In the genomic region with DNA sequence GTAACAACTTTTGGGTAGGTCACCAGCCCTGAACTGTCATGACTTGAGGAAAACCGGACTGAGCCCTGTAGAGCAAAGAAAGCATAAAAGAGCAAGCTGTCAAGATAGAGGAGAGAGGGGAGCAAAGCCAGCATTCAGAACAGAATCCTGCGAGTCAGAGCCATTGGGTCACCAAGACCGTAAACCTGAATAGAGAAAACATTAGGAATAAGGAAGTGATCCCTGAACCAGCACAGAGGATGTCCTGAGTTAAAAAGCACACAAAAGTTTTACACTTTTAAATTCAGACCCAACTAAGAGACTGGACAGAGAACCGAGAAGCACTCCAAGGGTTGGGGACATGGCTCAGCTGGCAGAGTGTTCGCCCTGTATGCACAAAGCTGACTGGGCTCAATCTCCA, we compare ENCODE assay signal across 25 mouse cellular contexts.
"Had no signal": no experiment of that assay in that cellular context is flagged by ENCODE, and none has a peak within 500 bp of the region (broad histone marks: within the 10 kb centered on the region; RNA-seq: fewer than 3 reads in every experiment).

No protein-coding gene starts in this region.

- H3K9me3 ChIP-seq: heart, embryonic 10.5 days; heart, embryonic 12.5 days; hindbrain, embryonic 10.5 days; hindbrain, embryonic 12.5 days; intestine, embryonic 15.5 days; limb, embryonic 13.5 days; limb, embryonic 15.5 days had no signal

- ATAC-seq: hindbrain, embryonic 16.5 days; inflammation-experienced regulatory T-cells, adult 6 months; intestine, embryonic 15.5 days; intestine, postnatal 0 days had no signal

- H3K9ac ChIP-seq: forebrain, postnatal 0 days; heart, embryonic 12.5 days; hindbrain, embryonic 12.5 days; hindbrain, embryonic 14.5 days; intestine, embryonic 15.5 days; limb, embryonic 13.5 days; limb, embryonic 15.5 days had no signal

- H3K4me3 ChIP-seq: heart, embryonic 10.5 days; heart, embryonic 12.5 days; hindbrain, embryonic 10.5 days; hindbrain, embryonic 12.5 days; intestine, embryonic 15.5 days; layer of hippocampus, adult 2 months; left cerebral cortex, adult 2 months; limb, embryonic 13.5 days; limb, embryonic 15.5 days had no signal

- H3K27me3 ChIP-seq: heart, embryonic 12.5 days; hindbrain, embryonic 12.5 days; intestine, embryonic 15.5 days; limb, embryonic 13.5 days; limb, embryonic 15.5 days had no signal

- H3K4me2 ChIP-seq: heart, embryonic 12.5 days; hindbrain, embryonic 12.5 days; hindbrain, embryonic 14.5 days; intestine, embryonic 15.5 days; limb, embryonic 13.5 days; limb, embryonic 15.5 days had no signal

- H3K27ac ChIP-seq: heart, embryonic 10.5 days; hindbrain, embryonic 10.5 days; hindbrain, embryonic 12.5 days; hindbrain, embryonic 14.5 days; intestine, embryonic 15.5 days; layer of hippocampus, adult 2 months; left cerebral cortex, adult 2 months; limb, embryonic 13.5 days; limb, embryonic 15.5 days had no signal

- H3K4me1 ChIP-seq: intestine, embryonic 15.5 days; limb, embryonic 15.5 days had no signal

- DNase-seq: gastrocnemius, postnatal 14 days; gastrocnemius, postnatal 36 days; heart, adult 18-20 months; heart, postnatal 10 days; heart, postnatal 4 days; kidney, adult 18-20 months; kidney, adult 8-10 months; kidney, postnatal 10 days; kidney, postnatal 25 days; kidney, postnatal 4 days; left cerebral cortex, postnatal 4 days had no signal

- H3K36me3 ChIP-seq: heart, embryonic 10.5 days; heart, embryonic 12.5 days; hindbrain, embryonic 10.5 days; hindbrain, embryonic 12.5 days; intestine, embryonic 15.5 days; limb, embryonic 13.5 days; limb, embryonic 15.5 days had no signal
